ENCODE assay signal across 31 mouse cellular contexts in genomic region chr7:49877307-49877706, GRCm38 (mm10). TPM values are rescaled to one million over a fixed set of nuclear protein-coding genes. Genes with fewer than 3 reads are reported as not detected.
A peak's percentile ranks its signal among the peaks of the same experiment; 100 is the strongest.
DNase-seq lines count a peak whose midpoint lies in the region; ATAC-seq and TF ChIP-seq lines count a peak whose summit lies in the region.
"Had no signal": no experiment of that assay in that cellular context is flagged by ENCODE, and none has a peak within 500 bp of the region (broad histone marks: within the 10 kb centered on the region; RNA-seq: fewer than 3 reads in every experiment).

No protein-coding gene starts in this region.

- no peak overlapping the region for H3K4me3 ChIP-seq in liver, embryonic 12.5 days
- no peak overlapping the region for H3K4me3 ChIP-seq in liver, embryonic 11.5 days (ENCODE audit: low read depth, low read length)
- peak overlapping the region; percentile 32 to 50 (median 43) for H3K4me3 ChIP-seq in CH12.LX (replicated peaks in 1 of 3; ENCODE audit: low read depth in 2 of 3, low read length in 2 of 3, poor library complexity in 1 of 3)
- no peak overlapping the region for H3K4me3 ChIP-seq in heart, embryonic 12.5 days
- H3K4me3 ChIP-seq: embryonic facial prominence, embryonic 12.5 days; erythroblast, embryonic 14.5 days; forebrain, embryonic 13.5 days; gastrocnemius, adult 2 months; heart, embryonic 13.5 days had no signal

- 56% methylated on average over 5 of the region's 5 CpGs for WGBS in liver, embryonic 12.5 days (ENCODE audit: insufficient replicate concordance)
- 71% methylated on average over 5 of the region's 5 CpGs for WGBS in liver, embryonic 11.5 days
- WGBS in heart, embryonic 12.5 days, result 68% methylated on average over 5 of the region's 5 CpGs

- DNase-seq in liver, embryonic 11.5 days (ENCODE audit: low spot score), result no peak
- DNase-seq in CH12.LX (ENCODE audit: extremely low read depth), result peak; percentile 56
- peak; percentile 35 for DNase-seq in ES-CJ7 (ENCODE audit: low read depth, low spot score)
- DNase-seq in ZHBTc4 (ENCODE audit: low read depth, low spot score), result peak; percentile 58
- no peak for DNase-seq in cerebellum, postnatal 36 days
- DNase-seq: adrenal gland, adult 8-10 months; adrenal gland, postnatal 25 days; cerebellum, adult 11-12 months; cerebellum, adult 8-10 months; cerebellum, postnatal 10 days; forebrain, postnatal 0 days; gastrocnemius, adult 2 months; gastrocnemius, postnatal 25 days; heart, adult 18-20 months; heart, postnatal 14 days; heart, postnatal 4 days; kidney, adult 2 months had no signal

- no peaks in the 10 kb centered on the region for H3K4me1 ChIP-seq in liver, embryonic 12.5 days
- H3K4me1 ChIP-seq in liver, embryonic 11.5 days (replicated peaks; ENCODE audit: control insufficient read depth, insufficient read depth, low read length), result no peaks in the 10 kb centered on the region
- H3K4me1 ChIP-seq in CH12.LX (ENCODE audit: control insufficient read depth in 1 of 2, insufficient read depth in 2 of 2), result peaks cover 0 to under 1% of the 10 kb centered on the region in 2 experiments; a peak in 1 of 4 replicates
- H3K4me1 ChIP-seq in heart, embryonic 12.5 days (replicated peaks), result peaks cover 5% of the 10 kb centered on the region
- H3K4me1 ChIP-seq: embryonic facial prominence, embryonic 12.5 days had no signal

- no peak overlapping the region for H3K27ac ChIP-seq in liver, embryonic 12.5 days
- no peak overlapping the region for H3K27ac ChIP-seq in liver, embryonic 11.5 days (ENCODE audit: low read depth, low read length)
- H3K27ac ChIP-seq in CH12.LX (ENCODE audit: insufficient read depth, low read depth), result no peak overlapping the region
- H3K27ac ChIP-seq in heart, embryonic 12.5 days (ENCODE audit: poor library complexity, severe bottlenecking), result no peak overlapping the region
- H3K27ac ChIP-seq: embryonic facial prominence, embryonic 12.5 days; forebrain, embryonic 13.5 days; gastrocnemius, adult 2 months; heart, embryonic 13.5 days; hindbrain, embryonic 14.5 days; hindbrain, postnatal 0 days had no signal

- no peak for TF ChIP-seq EP300 in CH12.LX (IDR thresholded peaks at IDR 0.05; ENCODE audit: low read length)

- TF ChIP-seq CTCF in CH12.LX (conservative IDR thresholded peaks at IDR 0.05 in 1 of 2, IDR thresholded peaks at IDR 0.05 in 1 of 2; ENCODE audit: low read depth in 2 of 2, low read length in 2 of 2), result no peak

- no peak for TF ChIP-seq RAD21 in CH12.LX (IDR thresholded peaks at IDR 0.05; ENCODE audit: low read depth, low read length)

- H3K4me2 ChIP-seq in liver, embryonic 12.5 days, result no peak overlapping the region
- H3K4me2 ChIP-seq in liver, embryonic 11.5 days, result no peak overlapping the region
- no peak overlapping the region for H3K4me2 ChIP-seq in CH12.LX (ENCODE audit: insufficient read depth, low read depth, poor library complexity, severe bottlenecking)
- no peak overlapping the region for H3K4me2 ChIP-seq in heart, embryonic 12.5 days
- H3K4me2 ChIP-seq: embryonic facial prominence, embryonic 12.5 days; forebrain, embryonic 13.5 days; heart, embryonic 13.5 days; hindbrain, embryonic 14.5 days had no signal

- peak; percentile 53; the same call in 1 of the 2 replicates for TF ChIP-seq POLR2A in CH12.LX (IDR thresholded peaks at IDR 0.05; ENCODE audit: low read depth, low read length)

- H3K9ac ChIP-seq in liver, embryonic 12.5 days, result no peak overlapping the region
- no peak overlapping the region for H3K9ac ChIP-seq in liver, embryonic 11.5 days (ENCODE audit: low read depth, low read length)
- 0 out of 2 replicates have a peak overlapping the region, but pooled peaks have one; percentile 55 for H3K9ac ChIP-seq in CH12.LX (ENCODE audit: insufficient read depth, low read depth)
- no peak overlapping the region for H3K9ac ChIP-seq in heart, embryonic 12.5 days
- H3K9ac ChIP-seq: embryonic facial prominence, embryonic 12.5 days; forebrain, embryonic 13.5 days; forebrain, postnatal 0 days; heart, embryonic 13.5 days; hindbrain, embryonic 14.5 days had no signal

- H3K27me3 ChIP-seq in liver, embryonic 12.5 days (replicated peaks), result no peaks in the 10 kb centered on the region
- no peaks in the 10 kb centered on the region for H3K27me3 ChIP-seq in liver, embryonic 11.5 days (replicated peaks; ENCODE audit: control insufficient read depth, insufficient read depth, low read length)
- H3K27me3 ChIP-seq in CH12.LX (replicated peaks), result no peaks in the 10 kb centered on the region
- peaks cover 2% of the 10 kb centered on the region; the same call in 1 of the 2 replicates for H3K27me3 ChIP-seq in heart, embryonic 12.5 days (replicated peaks)
- H3K27me3 ChIP-seq: embryonic facial prominence, embryonic 12.5 days; forebrain, embryonic 13.5 days; Patski had no signal

- no peaks in the 10 kb centered on the region for H3K79me2 ChIP-seq in CH12.LX (replicated peaks; ENCODE audit: control insufficient read depth, extremely low read depth, insufficient read depth, poor library complexity, severe bottlenecking)

- ATAC-seq in liver, embryonic 12.5 days, result 0 out of 2 replicates have a peak, but pooled peaks have one; percentile 37
- no peak; the same call in 1 of the 2 replicates for ATAC-seq in liver, embryonic 11.5 days (replicated peaks; ENCODE audit: low FRiP score)
- no peak for ATAC-seq in heart, embryonic 12.5 days (ENCODE audit: insufficient number of reproducible peaks, low FRiP score)
- ATAC-seq: activated CD4-positive, CD25-positive, alpha-beta regulatory T cell, adult 4 months; forebrain, embryonic 13.5 days; forebrain, postnatal 0 days; hindbrain, postnatal 0 days; inflammation-experienced regulatory T-cells, adult 6 months; intestine, postnatal 0 days; Patski had no signal

- H3K36me3 ChIP-seq in liver, embryonic 12.5 days, result no peaks in the 10 kb centered on the region
- no peaks in the 10 kb centered on the region for H3K36me3 ChIP-seq in liver, embryonic 11.5 days (ENCODE audit: control insufficient read depth, insufficient read depth, low read length)
- H3K36me3 ChIP-seq in CH12.LX (replicated peaks in 1 of 2; ENCODE audit: control insufficient read depth in 1 of 2, insufficient read depth in 1 of 2, low read length in 1 of 2), result no peaks in the 10 kb centered on the region
- H3K36me3 ChIP-seq in heart, embryonic 12.5 days, result no peaks in the 10 kb centered on the region
- H3K36me3 ChIP-seq: embryonic facial prominence, embryonic 12.5 days; G1E; heart, embryonic 13.5 days had no signal

- dilution Hi-C loops in CH12.LX (cut with MboI; ENCODE audit: extremely low pct_ligation_motif_present, extremely low pct_unique_long_range_greater_than_20kb, low sequenced_read_pairs), result no loop called here

- H3K9me3 ChIP-seq in liver, embryonic 12.5 days (replicated peaks), result no peaks in the 10 kb centered on the region
- H3K9me3 ChIP-seq in liver, embryonic 11.5 days (ENCODE audit: control insufficient read depth, low read length), result no peaks in the 10 kb centered on the region
- no peaks in the 10 kb centered on the region for H3K9me3 ChIP-seq in CH12.LX (replicated peaks; ENCODE audit: low read length)
- no peaks in the 10 kb centered on the region for H3K9me3 ChIP-seq in heart, embryonic 12.5 days (replicated peaks)
- H3K9me3 ChIP-seq: embryonic facial prominence, embryonic 12.5 days; forebrain, embryonic 13.5 days; G1E; heart, embryonic 13.5 days had no signal

- in situ Hi-C loops in CH12.LX (cut with MboI; ENCODE audit: low pct_ligation_motif_present, low pct_unique_long_range_greater_than_20kb, low sequenced_read_pairs), result no loop called here

TF ChIP-seq in CH12.LX, 34 proteins besides CTCF, POLR2A, EP300 and RAD21:
- TF ChIP-seq KAT2A (IDR thresholded peaks at IDR 0.05; ENCODE audit: insufficient replicate concordance, low read length), result no peak
- TF ChIP-seq MXI1 (IDR thresholded peaks at IDR 0.05; ENCODE audit: low read depth, low read length), result 0 out of 2 replicates have a peak, but pooled peaks have one; percentile 26
- no peak for TF ChIP-seq CHD1 (IDR thresholded peaks at IDR 0.05; ENCODE audit: low read depth, low read length)
- TF ChIP-seq MYC (IDR thresholded peaks at IDR 0.05; ENCODE audit: low read depth, low read length), result 0 out of 2 replicates have a peak, but pooled peaks have one; percentile 24

RNA-seq across cellular contexts. Expression of gene Slc6a5, which starts 32.6 kb away (rescaled TPM):
- not detected in 2 replicates for polyA plus RNA-seq in liver, embryonic 12.5 days (2016; fragmentation: Nextera tagmentation; extraction: Ambion mirVana)
- polyA plus RNA-seq in liver, embryonic 11.5 days (2014; fragmentation: Nextera tagmentation; extraction: Ambion mirVana), result not detected in 2 replicates
- not detected in 2 replicates for total RNA-seq in CH12.LX (2012; rRNA removed)
- total RNA-seq in CH12.LX (2014; rRNA removed), result not detected in 2 replicates
- polyA plus RNA-seq in CH12.LX (2012; ENCODE audit: insufficient read length, low read depth), result not detected in 2 replicates
- not detected in 2 replicates for polyA plus RNA-seq in heart, embryonic 12.5 days (2016; fragmentation: Nextera tagmentation; extraction: Ambion mirVana)
- total RNA-seq: gastrocnemius, adult 2 months; gastrocnemius, postnatal 25 days; heart, adult 18-20 months; heart, postnatal 14 days; heart, postnatal 4 days had no signal
- polyA plus RNA-seq: activated CD4-positive, CD25-positive, alpha-beta regulatory T cell, adult 4 months; erythroblast, embryonic 14.5 days; forebrain, embryonic 13.5 days; forebrain, postnatal 0 days; G1E; heart, embryonic 13.5 days; heart, embryonic 16.5 days; inflammation-experienced regulatory T-cells, adult 6 months; intestine, postnatal 0 days; kidney, adult 2 months had no signal

Comparison
In these comparisons a context has a peak if more than half of its experiments do, and no peak if none do; other contexts are left out.
1. H3K4me3 ChIP-seq: peak in CH12.LX (3 of 3); none in liver, embryonic 12.5 days (single experiment), liver, embryonic 11.5 days (single experiment) and heart, embryonic 12.5 days (single experiment).
2. DNase-seq: peak in CH12.LX (single experiment), ES-CJ7 (single experiment) and ZHBTc4 (single experiment); none in liver, embryonic 11.5 days (single experiment) and cerebellum, postnatal 36 days (0 of 2).